Mouse (Mus musculus) heart, adult 2 months (tissue): Measurements from ENCODE around the gene Olfm2.

ENCODE experiments used
- CTCF ChIP-seq: fragments of 200-600 bp; IDR thresholded peaks from 2 replicates; pipeline ENCODE4 v1.8.1; 2022; ENCODE audit warnings: antibody characterized with exemption, mild to moderate bottlenecking, moderate library complexity
- EP300 ChIP-seq: fragments of 200-500 bp; IDR thresholded peaks from 2 replicates; pipeline ENCODE4 v1.6.1; 2011; ENCODE audit warnings: low read depth, low read length, control low read depth; ENCODE audit not compliant: insufficient read depth
- POLR2A ChIP-seq: fragments of 200-500 bp; IDR thresholded peaks from 2 replicates; pipeline ENCODE4 v1.6.1; 2011; ENCODE audit warnings: mild to moderate bottlenecking, low read depth, low read length, control low read depth; ENCODE audit not compliant: insufficient read depth

DNA sequence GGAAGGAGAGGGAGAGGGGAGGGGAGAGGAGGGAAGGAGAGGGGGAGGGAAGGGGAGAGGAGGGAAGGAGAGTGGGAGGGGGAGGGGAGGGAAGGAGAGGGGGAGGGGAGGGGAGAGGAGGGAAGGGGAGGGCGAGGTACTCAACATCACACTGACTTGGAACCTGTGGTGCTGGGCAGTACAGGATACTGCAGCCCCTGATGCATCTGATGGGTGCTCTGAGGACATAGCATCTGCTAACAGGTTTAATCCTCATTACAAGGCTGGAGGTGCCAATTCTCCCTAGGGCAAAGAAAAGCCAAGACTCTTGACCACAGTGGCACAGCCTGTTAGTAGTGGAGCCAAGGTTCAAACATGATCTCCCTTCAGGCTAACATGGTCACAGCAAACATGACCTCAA lies 56.7 kb downstream of the Olfm2 start:
- TF ChIP-seq CTCF, result no peak
- no peak for TF ChIP-seq EP300
- TF ChIP-seq POLR2A, result no peak
